Mouse (Mus musculus) lung, embryonic 14.5 days (tissue): ENCODE results near the gene Mgea5. TPM values are rescaled to one million over a fixed set of nuclear protein-coding genes. Genes with fewer than 3 reads are reported as not detected.

ENCODE experiments used
- ATAC-seq: fragments of 200-750 bp; cut with Nextera tagmentation; 2 replicates; pipeline ENCODE4 v1.8.0; 2017; ENCODE audit warnings: mild to moderate bottlenecking, moderate TSS enrichment, moderate library complexity; ENCODE audit not compliant: insufficient read depth
- DNase-seq: peaks from one replicate; pipeline ENCODE4 v3.0.0-alpha.2; 2015
- H3K27ac ChIP-seq: fragments of 300-500 bp; sonication (generic); 2 replicates; pipeline ENCODE4 v1.5.1; 2014; ENCODE audit warnings: low read depth, mild to moderate bottlenecking, moderate library complexity
- H3K27me3 ChIP-seq: fragments of 300-500 bp; sonication (generic); 2 replicates; pipeline ENCODE4 v1.6.1; 2014; ENCODE audit warnings: low read length, control low read depth; ENCODE audit not compliant: insufficient read depth
- H3K36me3 ChIP-seq: fragments of 300-500 bp; sonication (generic); 2 replicates; pipeline ENCODE4 v1.6.1; 2014; ENCODE audit warnings: control low read depth; ENCODE audit not compliant: insufficient read depth
- H3K4me1 ChIP-seq: fragments of 300-500 bp; sonication (generic); 2 replicates; pipeline ENCODE4 v1.6.1; 2014; ENCODE audit warnings: antibody characterized with exemption, control low read depth; ENCODE audit not compliant: insufficient read depth
- H3K4me2 ChIP-seq: fragments of 300-500 bp; sonication (generic); 2 replicates; pipeline ENCODE4 v1.6.1; 2014; ENCODE audit warnings: mild to moderate bottlenecking
- H3K4me3 ChIP-seq: fragments of 300-500 bp; sonication (generic); 2 replicates; pipeline ENCODE4 v1.5.1; 2014; ENCODE audit warnings: low read depth, low read length
- H3K9ac ChIP-seq: fragments of 300-500 bp; sonication (generic); 2 replicates; pipeline ENCODE4 v1.6.1; 2014
- H3K9me3 ChIP-seq: fragments of 300-500 bp; sonication (generic); 2 replicates; pipeline ENCODE4 v1.6.1; 2016; ENCODE audit warnings: low read depth, low read length, control low read depth
- CTCF ChIP-seq: IDR thresholded peaks from 2 replicates; pipeline ENCODE4 v1.5.1; 2016; ENCODE audit warnings: antibody characterized with exemption, low read depth
- WGBS: fragments of 180-500 bp; shearing (Covaris S2); extraction: QIAGEN DNeasy Blood & Tissue Kit; methylation state at CpG from one replicate; pipeline ENCODE4 v1.1.7; 2014; 5-methylcytosine and 5-hydroxymethylcytosine counted together
- polyA plus RNA-seq: library from polyadenylated mRNA; unstranded; fragments of >200 nt; fragmentation: Nextera tagmentation; extraction: Ambion mirVana; gene quantifications from 2 replicates; pipeline ENCODE4 v1.2.1, GENCODE M21; 2014

Mgea5 gene
- polyA plus RNA-seq, 1 experiment from 2014 or later = 61.8 TPM

- no peak overlapping the region for H3K9ac ChIP-seq
- H3K4me2 ChIP-seq = peak overlapping the region; percentile 87
- no peak for ATAC-seq
- H3K36me3 ChIP-seq = 0 out of 2 replicates have a peak, but pooled peaks cover 6% of the 10 kb centered on the region
- H3K4me1 ChIP-seq = peaks cover 22% of the 10 kb centered on the region
- no peaks in the 10 kb centered on the region for H3K27me3 ChIP-seq
- DNase-seq = peak; percentile 35
- no peaks in the 10 kb centered on the region for H3K9me3 ChIP-seq
- no peak overlapping the region; the same call in 1 of the 2 replicates for H3K4me3 ChIP-seq
- 17% methylated on average over 8 of the region's 8 CpGs for WGBS
- no peak for TF ChIP-seq CTCF
- H3K27ac ChIP-seq = peak overlapping the region; percentile 74
Observed at GRCm38 (mm10) chr19:45816727-45817126, 33.1 kb upstream of the Mgea5 start.

DNA sequence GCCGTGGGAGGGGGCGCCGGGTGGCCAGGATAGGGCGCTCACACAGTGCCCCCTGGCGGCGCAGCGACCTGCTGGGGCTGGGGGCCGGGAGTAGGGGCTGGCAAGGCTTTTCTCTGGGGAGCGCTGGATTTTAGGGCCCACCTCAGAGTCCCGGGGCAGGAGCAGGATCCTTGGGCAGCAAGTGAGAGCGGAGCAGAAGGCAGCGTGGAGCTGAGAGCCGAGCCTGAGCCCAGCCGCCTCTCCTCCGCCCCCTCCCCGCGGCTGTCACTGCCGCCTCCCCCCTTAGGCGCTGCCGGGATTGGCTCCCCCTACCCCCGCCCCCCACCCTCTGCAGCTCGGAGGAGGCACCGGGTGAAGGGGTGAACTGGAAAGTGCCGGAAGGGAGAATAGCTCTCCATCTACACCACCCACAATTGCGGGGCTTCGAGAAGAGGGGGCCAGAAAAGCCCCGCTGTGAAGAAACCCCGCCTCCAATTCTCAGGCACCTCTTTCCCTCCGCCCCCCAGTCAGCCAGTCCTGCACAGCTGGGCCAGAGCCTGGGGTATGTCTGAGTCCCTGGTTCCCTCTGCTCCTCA is 32.3 kb upstream of the Mgea5 start, which contains the start of gene Kcnip2:
Kcnip2 (minus strand) TSS at position 231 of the 575 bp plus-strand sequence.
- H3K9me3 ChIP-seq = no peaks in the 10 kb centered on the region
- TF ChIP-seq CTCF = peak; percentile 41
- no peaks in the 10 kb centered on the region for H3K27me3 ChIP-seq
- H3K4me3 ChIP-seq = peak within 1 kb of the TSS; percentile 39
- peak; percentile 71 for ATAC-seq
- H3K4me1 ChIP-seq = peaks cover 22% of the 10 kb centered on the region
- peak within 1 kb of the TSS; percentile 74 for H3K27ac ChIP-seq
- peak; percentile 78 for DNase-seq
- WGBS = 0% methylated on average over 29 of the region's 29 CpGs
- 0 out of 2 replicates have a peak, but pooled peaks cover 6% of the 10 kb centered on the region for H3K36me3 ChIP-seq
- peak within 1 kb of the TSS; percentile 87 for H3K4me2 ChIP-seq
- peak within 1 kb of the TSS; percentile 38 for H3K9ac ChIP-seq

- H3K27ac ChIP-seq = no peak overlapping the region
- H3K9me3 ChIP-seq = no peaks in the 10 kb centered on the region
- H3K36me3 ChIP-seq = 0 out of 2 replicates have a peak, but pooled peaks cover 6% of the 10 kb centered on the region
- H3K4me3 ChIP-seq = peak overlapping the region; percentile 39; the same call in 1 of the 2 replicates
- H3K9ac ChIP-seq = 0 out of 2 replicates have a peak overlapping the region, but pooled peaks have one; percentile 38
- WGBS = 44% methylated on average over 10 of the region's 10 CpGs
- peak overlapping the region; percentile 87 for H3K4me2 ChIP-seq
- no peak for TF ChIP-seq CTCF
- ATAC-seq (no peak), DNase-seq (no peak)
- peaks cover 22% of the 10 kb centered on the region for H3K4me1 ChIP-seq
- no peaks in the 10 kb centered on the region for H3K27me3 ChIP-seq
Observed at GRCm38 (mm10) chr19:45815170-45815569, 31.5 kb upstream of the Mgea5 start.

GRCm38 (mm10) chr19:45813801-45814200 is 30.2 kb upstream of the Mgea5 start:
- H3K27ac ChIP-seq = no peak overlapping the region
- no peak overlapping the region for H3K4me2 ChIP-seq
- no peak overlapping the region for H3K9ac ChIP-seq
- H3K9me3 ChIP-seq = no peaks in the 10 kb centered on the region
- 0 out of 2 replicates have a peak, but pooled peaks cover 6% of the 10 kb centered on the region for H3K36me3 ChIP-seq
- WGBS = 8% methylated on average over 12 of the region's 12 CpGs
- DNase-seq (peak; percentile 83), ATAC-seq (peak; percentile 35; the same call in 1 of the 2 replicates)
- H3K4me1 ChIP-seq = peaks cover 22% of the 10 kb centered on the region
- no peak for TF ChIP-seq CTCF
- H3K27me3 ChIP-seq = no peaks in the 10 kb centered on the region
- no peak overlapping the region for H3K4me3 ChIP-seq

DNA sequence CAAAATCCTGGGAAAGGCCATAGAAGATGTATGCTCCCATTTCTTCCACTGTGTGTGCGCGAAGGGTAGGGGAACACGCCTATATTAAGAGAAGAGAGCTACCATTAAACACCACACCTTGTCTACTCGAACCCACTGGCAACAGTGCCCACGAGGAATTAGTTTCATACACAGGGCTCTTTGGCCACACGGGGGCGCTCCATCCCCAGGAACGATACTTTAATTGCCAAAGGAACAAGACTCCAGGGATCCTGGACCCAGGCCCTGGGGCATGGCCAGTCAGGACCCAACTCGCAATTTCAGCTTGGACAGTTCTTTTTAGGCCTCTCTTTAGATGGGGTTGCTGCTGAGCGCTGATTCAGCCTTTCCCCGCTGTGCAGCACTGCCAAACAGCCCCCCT is 29.6 kb upstream of the Mgea5 start:
- ATAC-seq = no peak
- peaks cover 21% of the 10 kb centered on the region for H3K4me1 ChIP-seq
- H3K9me3 ChIP-seq = no peaks in the 10 kb centered on the region
- DNase-seq = peak; percentile 87
- 0 out of 2 replicates have a peak, but pooled peaks cover 2% of the 10 kb centered on the region for H3K36me3 ChIP-seq
- peak; percentile 79 for TF ChIP-seq CTCF
- 8% methylated on average over 11 of the region's 11 CpGs for WGBS
- no peak overlapping the region for H3K27ac ChIP-seq
- no peak overlapping the region for H3K4me3 ChIP-seq
- H3K9ac ChIP-seq = no peak overlapping the region
- no peaks in the 10 kb centered on the region for H3K27me3 ChIP-seq
- no peak overlapping the region for H3K4me2 ChIP-seq

DNA sequence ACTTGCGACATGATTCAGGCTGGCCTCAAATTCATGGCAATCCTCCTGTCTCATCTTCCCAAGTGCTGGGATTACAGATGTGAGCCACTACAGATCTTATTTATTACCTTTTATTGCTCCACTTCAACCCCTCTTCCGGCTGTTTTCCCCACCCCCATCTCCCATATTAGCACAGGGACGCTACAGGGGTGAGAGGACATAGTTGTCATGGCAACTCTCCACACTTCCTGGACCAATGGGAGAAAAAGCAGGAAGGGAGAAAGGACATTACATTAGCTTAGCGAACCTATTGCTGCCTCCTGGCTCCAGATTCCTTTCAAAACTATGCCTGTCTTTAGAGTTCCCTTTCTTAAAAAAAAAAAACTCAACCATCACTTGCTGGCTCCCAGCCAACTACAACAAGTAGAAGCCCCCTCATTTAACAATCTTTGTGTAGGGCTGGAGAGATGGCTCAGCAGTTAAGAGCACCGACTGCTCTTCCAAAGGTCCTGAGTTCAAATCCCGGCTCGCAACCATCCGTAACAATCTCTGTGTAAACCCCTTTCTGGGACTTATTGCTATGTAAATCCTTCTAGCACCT is 29.1 kb upstream of the Mgea5 start:
- Histone ChIP-seq H3K36me3 (no peaks in the 10 kb centered on the region), H3K4me3 (no peak overlapping the region), H3K9ac (no peak overlapping the region), H3K9me3 (no peaks in the 10 kb centered on the region), H3K27me3 (no peaks in the 10 kb centered on the region), H3K4me1 (peaks cover 16% of the 10 kb centered on the region), H3K4me2 (peak overlapping the region; percentile 51), H3K27ac (no peak overlapping the region)
- WGBS = 19% methylated on average over 8 of the region's 8 CpGs
- no peak for TF ChIP-seq CTCF
- DNase-seq = no peak
- ATAC-seq = no peak

DNA sequence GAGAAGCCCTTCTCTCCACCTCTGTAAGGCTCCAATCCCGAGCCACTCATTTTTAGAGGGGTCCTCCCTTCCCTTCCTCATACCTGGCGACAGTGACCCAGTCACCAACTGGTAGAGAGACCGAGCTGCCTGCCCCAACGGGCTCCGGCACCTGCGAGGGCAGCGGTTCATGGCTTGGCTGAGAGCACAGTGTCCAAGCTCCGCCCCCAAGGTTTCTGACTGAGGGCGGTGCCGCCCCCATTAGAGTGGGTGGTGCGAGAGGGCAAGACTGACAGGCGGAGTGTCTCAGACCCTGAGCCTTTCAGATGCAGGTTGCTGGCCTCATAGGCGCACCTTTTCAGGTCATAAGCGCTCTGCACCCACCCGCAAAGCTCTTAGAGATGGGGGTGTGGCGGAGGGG is 28.5 kb upstream of the Mgea5 start:
- no peaks in the 10 kb centered on the region for H3K9me3 ChIP-seq
- H3K4me3 ChIP-seq = peak overlapping the region; percentile 10; the same call in 1 of the 2 replicates
- DNase-seq (peak; percentile 62), ATAC-seq (no peak)
- no peak overlapping the region for H3K9ac ChIP-seq
- TF ChIP-seq CTCF = no peak
- no peaks in the 10 kb centered on the region for H3K36me3 ChIP-seq
- no peak overlapping the region for H3K27ac ChIP-seq
- H3K4me1 ChIP-seq = peaks cover 10% of the 10 kb centered on the region
- H3K4me2 ChIP-seq = peak overlapping the region; percentile 51
- 2% methylated on average over 16 of the region's 16 CpGs for WGBS
- H3K27me3 ChIP-seq = no peaks in the 10 kb centered on the region
